Mouse (Mus musculus) embryonic facial prominence, embryonic 10.5 days (tissue): ENCODE measurements around the gene Sult2a2. TPM values are rescaled to one million over a fixed set of nuclear protein-coding genes. Genes with fewer than 3 reads are reported as not detected.
"Not testable (repeated sequence)": the region's sequence is repeated elsewhere in the genome, so short reads cannot be mapped to it uniquely, and the experiment has no call there.

Source experiments
- DNase-seq: peaks from one replicate; pipeline ENCODE4 v3.0.0-alpha.2; 2017; ENCODE audit warnings: low spot score
- H3K27ac ChIP-seq: fragments of 300-500 bp; sonication (generic); replicated peaks from 2 replicates; pipeline ENCODE4 v1.5.1; 2016; ENCODE audit warnings: mild to moderate bottlenecking
- H3K27me3 ChIP-seq: fragments of 300-500 bp; sonication (generic); replicated peaks from 2 replicates; pipeline ENCODE4 v1.6.1; 2016; ENCODE audit warnings: low read depth, mild to moderate bottlenecking; ENCODE audit not compliant: poor library complexity, severe bottlenecking
- H3K36me3 ChIP-seq: fragments of 300-500 bp; sonication (generic); replicated peaks from 2 replicates; pipeline ENCODE4 v1.6.1; 2016; ENCODE audit warnings: mild to moderate bottlenecking, moderate library complexity
- H3K4me1 ChIP-seq: fragments of 300-500 bp; sonication (generic); 2 replicates; pipeline ENCODE4 v1.6.1; 2016
- H3K4me3 ChIP-seq: fragments of 300-500 bp; sonication (generic); 2 replicates; pipeline ENCODE4 v1.5.1; 2016; ENCODE audit warnings: mild to moderate bottlenecking, moderate library complexity
- H3K9me3 ChIP-seq: fragments of 300-500 bp; sonication (generic); 2 replicates; pipeline ENCODE4 v1.6.1; 2016; ENCODE audit warnings: mild to moderate bottlenecking
- WGBS: fragments of 180-500 bp; shearing (Covaris S2); methylation state at CpG from one replicate; pipeline ENCODE4 v1.1.7; 2016; 5-methylcytosine and 5-hydroxymethylcytosine counted together
- polyA plus RNA-seq: library from polyadenylated mRNA; unstranded; fragments of >200 nt; fragmentation: Nextera tagmentation; extraction: Ambion mirVana; gene quantifications from 2 replicates; pipeline ENCODE4 v1.2.1, GENCODE M21; 2016

Sult2a2 gene
- polyA plus RNA-seq: not detected in 2 replicates

DNA sequence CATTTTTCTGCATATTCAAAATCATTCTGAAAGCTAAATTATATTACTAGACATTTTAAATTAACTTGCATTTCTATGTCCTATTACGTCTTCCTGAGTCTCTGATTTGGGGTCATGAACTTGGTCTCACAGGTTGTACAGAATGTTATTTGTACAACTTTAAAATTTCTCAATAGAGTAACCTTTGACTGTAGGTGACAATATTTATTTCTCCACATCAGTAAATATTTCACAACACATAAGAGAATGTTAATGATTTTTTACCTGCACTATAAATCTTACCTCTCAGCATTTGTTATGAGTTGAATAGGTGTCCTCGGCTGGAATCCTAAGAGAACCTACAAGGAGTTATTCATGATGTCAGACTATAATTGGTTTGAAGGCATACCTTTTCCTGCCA, at the start of gene Sult2a2:
Gene Sult2a2 (plus strand): TSS at position 301 of the 400 bp plus-strand sequence.
- WGBS: 89% methylated on average over 1 of the region's 2 CpGs
- H3K27ac ChIP-seq: not testable (repeated sequence)

DNA sequence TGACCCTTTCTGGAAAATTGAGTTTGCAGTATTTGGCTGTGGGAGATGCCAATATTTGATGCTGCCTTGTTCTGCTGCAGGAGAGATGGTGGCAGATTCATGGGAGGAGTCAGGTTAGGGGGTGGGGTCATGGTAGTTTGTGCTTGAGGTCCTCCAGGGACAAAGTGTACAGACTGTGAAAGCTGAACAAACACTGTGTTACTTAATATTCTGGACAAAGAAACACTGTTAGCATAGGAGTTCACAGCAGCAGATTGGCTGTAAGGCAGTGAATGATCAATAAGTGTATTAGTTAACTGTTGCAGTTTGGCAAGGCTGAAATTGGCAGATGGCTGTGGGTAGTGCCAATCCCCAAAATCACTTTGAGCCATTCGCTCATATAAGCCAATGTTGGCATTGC, 80.6 kb downstream of the Sult2a2 start:
- Histone ChIP-seq H3K27me3 (no peaks in the 10 kb centered on the region), H3K27ac (no peak overlapping the region), H3K9me3 (peaks cover 20% of the 10 kb centered on the region), H3K4me3 (no peak overlapping the region), H3K36me3 (no peaks in the 10 kb centered on the region), H3K4me1 (no peaks in the 10 kb centered on the region)
- WGBS: 92% methylated on average over 1 of the region's 1 CpGs
- no peak for DNase-seq

More for the DNA sequence above, at the start of gene Sult2a2:
- H3K27me3 ChIP-seq, H3K9me3 ChIP-seq, H3K4me1 ChIP-seq, H3K36me3 ChIP-seq, H3K4me3 ChIP-seq, DNase-seq: not testable (repeated sequence)

Other genes starting within 250 kb of the Sult2a2 start
- gene Bsph2, start 162.4 kb upstream of the Sult2a2 start, polyA plus RNA-seq: not detected in 2 replicates
- not detected in 2 replicates for gene Sult2a5, start 109.5 kb upstream of the Sult2a2 start, polyA plus RNA-seq
- not detected in 2 replicates for gene Sult2a1, start 103.9 kb downstream of the Sult2a2 start, polyA plus RNA-seq